Mouse (Mus musculus) hindbrain, postnatal 0 days (tissue): ENCODE data around the gene Tmem141. TPM values are rescaled to one million over a fixed set of nuclear protein-coding genes. Genes with fewer than 3 reads are reported as not detected.

Source experiments
- ATAC-seq: fragments of 200-750 bp; cut with Nextera tagmentation; 2 replicates; pipeline ENCODE4 v1.8.0; 2017; ENCODE audit warnings: mild to moderate bottlenecking, moderate TSS enrichment, moderate library complexity
- DNase-seq: peaks from one replicate; pipeline ENCODE4 v3.0.0-alpha.2; 2015; ENCODE audit warnings: low spot score
- H3K27ac ChIP-seq: fragments of 300-500 bp; sonication (generic); 2 replicates; pipeline ENCODE4 v1.5.1; 2014; ENCODE audit warnings: mild to moderate bottlenecking
- H3K27me3 ChIP-seq: fragments of 300-500 bp; sonication (generic); 2 replicates; pipeline ENCODE4 v1.6.1; 2014; ENCODE audit warnings: low read length, mixed read lengths; ENCODE audit not compliant: insufficient read depth
- H3K36me3 ChIP-seq: fragments of 300-500 bp; sonication (generic); 2 replicates; pipeline ENCODE4 v1.6.1; 2014; ENCODE audit warnings: low read length, mixed read lengths; ENCODE audit not compliant: insufficient read depth
- H3K4me1 ChIP-seq: fragments of 300-500 bp; sonication (generic); 2 replicates; pipeline ENCODE4 v1.6.1; 2014; ENCODE audit warnings: antibody characterized with exemption, low read length, mixed read lengths; ENCODE audit not compliant: insufficient read depth
- H3K4me2 ChIP-seq: fragments of 300-500 bp; sonication (generic); 2 replicates; pipeline ENCODE4 v1.6.1; 2014; ENCODE audit warnings: low read depth, mild to moderate bottlenecking, low read length, moderate library complexity, mixed read lengths
- H3K4me3 ChIP-seq: fragments of 300-500 bp; sonication (generic); 2 replicates; pipeline ENCODE4 v1.5.1; 2014; ENCODE audit warnings: low read length
- H3K9ac ChIP-seq: fragments of 300-500 bp; sonication (generic); replicated peaks from 2 replicates; pipeline ENCODE4 v1.6.1; 2014; ENCODE audit warnings: mild to moderate bottlenecking, low read length, moderate library complexity, mixed read lengths
- H3K9me3 ChIP-seq: fragments of 300-500 bp; sonication (generic); 2 replicates; pipeline ENCODE4 v1.6.1; 2016; ENCODE audit warnings: low read length, mixed read lengths
- CTCF ChIP-seq: IDR thresholded peaks from 2 replicates; pipeline ENCODE4 v1.5.1; 2016; ENCODE audit warnings: antibody characterized with exemption, control low read depth, low read depth
- WGBS: fragments of 180-500 bp; shearing (Covaris S2); extraction: QIAGEN DNeasy Blood & Tissue Kit; methylation state at CpG from one replicate; pipeline ENCODE4 v1.1.7; 2014; 5-methylcytosine and 5-hydroxymethylcytosine counted together
- polyA plus RNA-seq: library from polyadenylated mRNA; unstranded; fragments of >200 nt; fragmentation: Nextera tagmentation; extraction: Ambion mirVana; gene quantifications from 2 replicates; pipeline ENCODE4 v1.2.1, GENCODE M21; 2015
- total RNA-seq: library from RNA; depleted of rRNA; stranded (reverse); fragments of >200 nt; gene quantifications from 2 replicates; pipeline ENCODE4 v1.2.3, GENCODE M21; 2014; rRNA removed

Gene Tmem141
- total and polyA plus RNA-seq, 2 experiments from 2014 or later = 52.0 to 59.8 TPM

DNA sequence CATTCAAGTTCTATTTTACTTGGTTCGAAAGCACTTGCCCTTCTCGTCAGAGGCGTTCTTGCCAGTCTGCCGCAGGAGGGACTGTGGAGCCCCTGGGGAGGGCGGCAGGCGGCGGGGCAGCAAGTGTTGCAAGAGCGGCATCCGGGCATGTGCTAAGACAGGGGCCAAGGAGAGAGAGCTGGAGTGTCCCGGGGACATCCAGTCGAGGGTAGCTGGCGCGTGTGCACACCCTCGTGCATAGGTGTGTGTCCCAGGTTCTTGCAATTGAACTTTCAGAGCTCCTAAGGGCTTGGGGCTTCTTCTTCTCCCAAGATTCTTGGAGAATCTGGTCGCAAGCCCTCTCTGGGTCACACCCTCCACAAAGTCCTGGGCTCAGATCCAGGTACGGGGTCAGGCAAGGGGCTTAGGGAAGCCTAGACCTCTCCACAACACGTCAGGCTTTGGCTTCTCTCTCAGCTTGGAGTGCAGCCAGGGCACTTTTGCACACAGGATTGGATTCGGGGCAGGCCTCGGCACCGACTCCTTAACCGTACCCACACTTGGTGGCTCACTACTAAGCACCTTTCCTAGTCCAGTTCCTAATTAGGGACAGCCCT, 46.3 kb downstream of the Tmem141 start:
- no peak for TF ChIP-seq CTCF
- H3K9ac ChIP-seq = peak overlapping the region; percentile 48
- H3K4me1 ChIP-seq = peaks cover 26% of the 10 kb centered on the region
- peaks cover 9% of the 10 kb centered on the region; the same call in 1 of the 2 replicates for H3K36me3 ChIP-seq
- H3K27me3 ChIP-seq = peaks cover 38% of the 10 kb centered on the region
- 11% methylated on average over 21 of the region's 21 CpGs for WGBS
- H3K27ac ChIP-seq = peak overlapping the region; percentile 86; the same call in 1 of the 2 replicates
- peak overlapping the region; percentile 92 for H3K4me2 ChIP-seq
- no peak for ATAC-seq
- peak overlapping the region; percentile 56 for H3K4me3 ChIP-seq
- DNase-seq = peak; percentile 50
- H3K9me3 ChIP-seq = no peaks in the 10 kb centered on the region

DNA sequence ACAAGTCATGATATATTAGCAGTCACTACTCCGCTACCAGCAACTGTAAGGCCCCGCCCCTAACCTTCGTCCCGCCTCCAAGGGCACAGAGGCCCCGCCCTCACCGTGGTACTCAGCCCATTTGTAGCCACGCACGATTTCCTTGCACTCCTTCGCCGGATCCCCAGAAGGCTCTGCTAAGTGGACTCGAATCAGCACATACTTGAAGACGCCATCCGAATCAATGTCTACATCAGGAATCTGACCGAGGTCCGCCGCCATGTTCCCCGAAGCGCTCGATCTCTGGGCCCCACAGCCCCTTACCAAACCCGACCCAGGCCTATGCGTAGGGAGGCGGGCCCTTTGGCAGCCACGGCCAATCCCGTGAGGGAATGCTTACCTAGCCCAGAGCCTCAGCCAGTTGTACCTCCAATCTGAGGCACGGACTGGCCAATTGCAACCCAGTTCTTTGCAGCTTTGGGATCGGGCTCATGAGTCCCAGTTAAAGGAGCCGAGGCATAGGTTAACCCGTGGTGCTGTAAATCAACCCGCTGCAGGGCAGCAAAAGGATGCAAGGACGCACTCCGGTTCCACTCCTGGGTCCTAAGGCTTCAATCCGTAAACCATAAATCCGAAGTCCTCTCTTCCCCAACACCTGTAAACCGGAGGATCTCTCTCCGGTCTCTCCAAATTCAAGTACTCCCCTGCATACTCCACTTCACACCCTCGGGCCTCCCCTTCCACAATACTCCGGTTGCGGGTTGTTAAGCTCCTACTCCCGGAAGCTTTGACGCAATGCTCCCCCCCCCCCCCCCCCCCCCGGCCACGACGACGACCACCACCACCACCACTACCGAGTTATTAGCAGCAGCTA, 47.0 kb downstream of the Tmem141 start, which contains the start of the genes Mamdc4 and Phpt1:
Mamdc4 (minus strand) TSS at position 267 of the 853 bp plus-strand sequence.
Phpt1 (minus strand) TSS at position 646 of the 853 bp plus-strand sequence.
- peak within 1 kb of the TSS; percentile 86 for H3K27ac ChIP-seq
- WGBS = under 1% methylated on average over 44 of the region's 45 CpGs
- peak; percentile 99 for DNase-seq
- peaks cover 20% of the 10 kb centered on the region for H3K4me1 ChIP-seq
- H3K4me3 ChIP-seq = peak within 1 kb of the TSS; percentile 56
- peak within 1 kb of the TSS; percentile 67 for H3K9ac ChIP-seq
- peak; percentile 98 for ATAC-seq
- H3K36me3 ChIP-seq = peaks cover 9% of the 10 kb centered on the region; the same call in 1 of the 2 replicates
- peak within 1 kb of the TSS; percentile 92 for H3K4me2 ChIP-seq
- H3K27me3 ChIP-seq = peaks cover 35% of the 10 kb centered on the region
- no peak for TF ChIP-seq CTCF
- no peaks in the 10 kb centered on the region for H3K9me3 ChIP-seq

DNA sequence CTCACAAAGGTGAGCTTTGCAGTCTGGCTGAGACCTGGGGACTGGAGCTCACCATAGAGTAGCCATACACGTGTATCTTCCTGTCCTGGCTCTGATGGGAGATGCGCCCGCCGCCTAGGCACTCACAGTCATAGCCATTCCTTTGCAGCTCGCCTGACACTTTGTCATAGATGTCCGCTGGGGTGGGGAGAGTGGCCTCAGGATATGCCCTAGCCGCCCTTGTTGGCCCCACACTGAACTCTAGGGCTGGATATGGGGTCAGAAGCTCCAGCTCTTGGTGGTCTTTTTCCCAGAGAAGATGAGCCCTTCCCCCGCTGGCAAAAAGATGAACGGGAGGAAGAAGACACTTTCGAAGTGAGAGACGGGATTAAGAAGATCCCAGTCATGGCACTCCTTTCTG, 47.7 kb downstream of the Tmem141 start:
- H3K4me1 ChIP-seq = peaks cover 17% of the 10 kb centered on the region
- H3K27ac ChIP-seq = peak overlapping the region; percentile 86
- DNase-seq (no peak), ATAC-seq (no peak)
- TF ChIP-seq CTCF = no peak
- 15% methylated on average over 11 of the region's 11 CpGs for WGBS
- no peaks in the 10 kb centered on the region for H3K9me3 ChIP-seq
- peak overlapping the region; percentile 92 for H3K4me2 ChIP-seq
- peaks cover 9% of the 10 kb centered on the region; the same call in 1 of the 2 replicates for H3K36me3 ChIP-seq
- peak overlapping the region; percentile 56 for H3K4me3 ChIP-seq
- H3K9ac ChIP-seq = peak overlapping the region; percentile 67
- H3K27me3 ChIP-seq = peaks cover 28% of the 10 kb centered on the region

DNA sequence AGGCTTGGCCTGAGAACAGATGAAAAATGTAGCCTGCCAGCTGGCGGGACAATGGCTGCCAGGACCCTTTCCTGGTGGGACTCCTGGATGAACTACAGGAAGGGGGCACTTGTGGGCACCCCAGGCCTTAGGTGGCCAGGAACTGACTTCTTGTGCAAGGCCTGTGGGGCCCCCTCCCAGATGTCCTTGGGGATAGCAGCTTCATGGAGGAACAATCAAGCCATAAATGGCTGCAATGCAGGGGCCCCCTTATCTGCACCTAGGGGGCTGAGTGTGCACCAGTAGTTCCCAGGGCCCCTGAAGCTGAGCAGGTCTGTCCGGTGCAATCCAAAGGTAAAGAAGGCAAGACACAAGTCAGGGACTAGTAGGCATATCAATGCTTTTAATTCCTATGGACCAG, 48.7 kb downstream of the Tmem141 start:
- H3K4me3 ChIP-seq = no peak overlapping the region
- no peak overlapping the region for H3K27ac ChIP-seq
- no peak for TF ChIP-seq CTCF
- H3K9ac ChIP-seq = 0 out of 2 replicates have a peak overlapping the region, but pooled peaks have one; percentile 31
- H3K4me1 ChIP-seq = peaks cover 17% of the 10 kb centered on the region
- WGBS = 96% methylated on average over 2 of the region's 2 CpGs
- no peak for ATAC-seq
- no peak for DNase-seq
- peak overlapping the region; percentile 92 for H3K4me2 ChIP-seq
- H3K27me3 ChIP-seq = peaks cover 17% of the 10 kb centered on the region
- no peaks in the 10 kb centered on the region for H3K9me3 ChIP-seq
- H3K36me3 ChIP-seq = peaks cover 5% of the 10 kb centered on the region; the same call in 1 of the 2 replicates

DNA sequence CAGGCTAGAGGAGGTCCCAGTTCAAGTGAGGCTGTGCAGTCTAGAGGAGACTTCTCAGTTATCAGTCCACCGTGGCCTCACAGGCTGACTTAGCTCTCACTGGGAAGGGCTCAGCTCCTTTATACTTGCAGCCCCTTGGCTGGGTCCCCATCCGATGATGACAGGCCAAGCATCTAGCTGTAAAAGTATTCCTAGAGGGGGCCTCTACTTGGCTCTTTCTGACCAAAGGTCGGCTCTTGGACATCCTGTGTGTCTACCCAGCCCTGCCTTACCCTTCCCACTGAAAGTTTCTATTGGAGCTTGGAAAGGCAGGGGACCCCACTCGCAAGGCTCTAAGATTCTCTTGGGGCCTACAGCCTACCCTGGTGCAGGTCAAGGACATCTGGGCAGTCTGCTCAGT, 50.6 kb downstream of the Tmem141 start:
- no peak for ATAC-seq
- 0 out of 2 replicates have a peak overlapping the region, but pooled peaks have one; percentile 5 for H3K9ac ChIP-seq
- DNase-seq = no peak
- 0 out of 2 replicates have a peak, but pooled peaks cover 2% of the 10 kb centered on the region for H3K27me3 ChIP-seq
- no peak overlapping the region for H3K27ac ChIP-seq
- H3K4me2 ChIP-seq = no peak overlapping the region
- H3K9me3 ChIP-seq = no peaks in the 10 kb centered on the region
- TF ChIP-seq CTCF = no peak
- H3K4me3 ChIP-seq = no peak overlapping the region
- H3K4me1 ChIP-seq = peaks cover 17% of the 10 kb centered on the region
- WGBS = 93% methylated on average over 4 of the region's 4 CpGs
- H3K36me3 ChIP-seq = no peaks in the 10 kb centered on the region

Other genes starting within 250 kb of the Tmem141 start
Only the 30 nearest of the 33 such genes appear.
- gene Npdc1, start 222.7 kb downstream of the Tmem141 start, total RNA-seq = 249 and 289 TPM in 2 replicates
- gene Npdc1, start 222.7 kb downstream of the Tmem141 start, polyA plus RNA-seq = 416 and 422 TPM in 2 replicates
- gene Fut7, start 198.7 kb downstream of the Tmem141 start, total RNA-seq = 1.0 TPM in 1 of 2 replicates, not detected in the other
- gene Fut7, start 198.7 kb downstream of the Tmem141 start, polyA plus RNA-seq = 0.18 and 0.20 TPM in 2 replicates
- 84.6 and 94.9 TPM in 2 replicates for gene Abca2, start 193.3 kb downstream of the Tmem141 start, total RNA-seq
- gene Abca2, start 193.3 kb downstream of the Tmem141 start, polyA plus RNA-seq = 10.7 and 12.5 TPM in 2 replicates
- gene Clic3, start 165.2 kb downstream of the Tmem141 start, total RNA-seq = 0.97 and 3.9 TPM in 2 replicates
- gene Clic3, start 165.2 kb downstream of the Tmem141 start, polyA plus RNA-seq = 4.1 and 4.8 TPM in 2 replicates
- 183 and 187 TPM in 2 replicates for gene Paxx, start 160.9 kb downstream of the Tmem141 start, total RNA-seq
- 141 and 145 TPM in 2 replicates for gene Paxx, start 160.9 kb downstream of the Tmem141 start, polyA plus RNA-seq
- 1,517 and 2,498 TPM in 2 replicates for gene Ptgds, start 152.0 kb downstream of the Tmem141 start, total RNA-seq
- 2,872 and 3,193 TPM in 2 replicates for gene Ptgds, start 152.0 kb downstream of the Tmem141 start, polyA plus RNA-seq
- not detected in 2 replicates for gene Lcn12, start 128.1 kb downstream of the Tmem141 start, total RNA-seq
- gene Lcn12, start 128.1 kb downstream of the Tmem141 start, polyA plus RNA-seq = not detected in 2 replicates
- gene Fbxw5, start 121.3 kb downstream of the Tmem141 start, total RNA-seq = 140 and 175 TPM in 2 replicates
- gene Fbxw5, start 121.3 kb downstream of the Tmem141 start, polyA plus RNA-seq = 93.4 and 102 TPM in 2 replicates
- 0.58 and 0.68 TPM in 2 replicates for gene C8g, start 120.3 kb downstream of the Tmem141 start, total RNA-seq
- 6.5 and 8.0 TPM in 2 replicates for gene C8g, start 120.3 kb downstream of the Tmem141 start, polyA plus RNA-seq
- 10.0 and 11.4 TPM in 2 replicates for gene Traf2, start 75.1 kb downstream of the Tmem141 start, total RNA-seq
- 9.2 and 9.3 TPM in 2 replicates for gene Traf2, start 75.1 kb downstream of the Tmem141 start, polyA plus RNA-seq
- 159 and 274 TPM in 2 replicates for gene Edf1, start 64.2 kb downstream of the Tmem141 start, total RNA-seq
- 394 and 413 TPM in 2 replicates for gene Edf1, start 64.2 kb downstream of the Tmem141 start, polyA plus RNA-seq
- gene Mamdc4, start 47.2 kb downstream of the Tmem141 start, total RNA-seq = 1.2 and 2.5 TPM in 2 replicates
- 1.2 and 2.0 TPM in 2 replicates for gene Mamdc4, start 47.2 kb downstream of the Tmem141 start, polyA plus RNA-seq
- 35.4 and 48.2 TPM in 2 replicates for gene Phpt1, start 46.8 kb downstream of the Tmem141 start, total RNA-seq
- 232 and 242 TPM in 2 replicates for gene Phpt1, start 46.8 kb downstream of the Tmem141 start, polyA plus RNA-seq
- gene Ajm1, start 40.2 kb downstream of the Tmem141 start, total RNA-seq = 22.4 and 29.1 TPM in 2 replicates
- gene Ajm1, start 40.2 kb downstream of the Tmem141 start, polyA plus RNA-seq = 18.8 and 19.8 TPM in 2 replicates
- gene Rabl6, start 13.5 kb downstream of the Tmem141 start, total RNA-seq = 71.8 and 74.9 TPM in 2 replicates
- 53.0 and 62.4 TPM in 2 replicates for gene Rabl6, start 13.5 kb downstream of the Tmem141 start, polyA plus RNA-seq
- not detected in 2 replicates for gene Ccdc183, start 4.3 kb downstream of the Tmem141 start, total RNA-seq
- gene Ccdc183, start 4.3 kb downstream of the Tmem141 start, polyA plus RNA-seq = 0.35 and 0.48 TPM in 2 replicates
- gene Fcna, start 6.0 kb upstream of the Tmem141 start, total RNA-seq = 2.2 and 2.7 TPM in 2 replicates
- gene Fcna, start 6.0 kb upstream of the Tmem141 start, polyA plus RNA-seq = 3.7 and 4.3 TPM in 2 replicates
- not detected in 2 replicates for gene Lcn8, start 31.1 kb upstream of the Tmem141 start, total RNA-seq
- gene Lcn8, start 31.1 kb upstream of the Tmem141 start, polyA plus RNA-seq = not detected in 2 replicates
- not detected in 2 replicates for gene Lcn5, start 35.9 kb upstream of the Tmem141 start, total RNA-seq
- not detected in 2 replicates for gene Lcn5, start 35.9 kb upstream of the Tmem141 start, polyA plus RNA-seq
- not detected in 2 replicates for gene Lcn6, start 54.8 kb upstream of the Tmem141 start, total RNA-seq
- gene Lcn6, start 54.8 kb upstream of the Tmem141 start, polyA plus RNA-seq = not detected in 2 replicates
- not detected in 2 replicates for gene Lcn10, start 60.7 kb upstream of the Tmem141 start, total RNA-seq
- not detected in 2 replicates for gene Lcn10, start 60.7 kb upstream of the Tmem141 start, polyA plus RNA-seq
- gene Obp2a, start 78.0 kb upstream of the Tmem141 start, total RNA-seq = not detected in 2 replicates
- gene Obp2a, start 78.0 kb upstream of the Tmem141 start, polyA plus RNA-seq = not detected in 2 replicates
- 90.3 and 92.6 TPM in 2 replicates for gene Bmyc, start 84.7 kb upstream of the Tmem141 start, total RNA-seq
- 206 and 219 TPM in 2 replicates for gene Bmyc, start 84.7 kb upstream of the Tmem141 start, polyA plus RNA-seq
- gene Obp2b, start 115.0 kb upstream of the Tmem141 start, total RNA-seq = not detected in 2 replicates
- not detected in 2 replicates for gene Obp2b, start 115.0 kb upstream of the Tmem141 start, polyA plus RNA-seq
- not detected in 2 replicates for gene Lcn3, start 143.6 kb upstream of the Tmem141 start, total RNA-seq
- gene Lcn3, start 143.6 kb upstream of the Tmem141 start, polyA plus RNA-seq = not detected in 2 replicates
- gene Lcn11, start 155.0 kb upstream of the Tmem141 start, total RNA-seq = not detected in 2 replicates
- gene Lcn11, start 155.0 kb upstream of the Tmem141 start, polyA plus RNA-seq = not detected in 2 replicates
- not detected in 2 replicates for gene Gm13539, start 160.3 kb upstream of the Tmem141 start, total RNA-seq
- not detected in 2 replicates for gene Gm13539, start 160.3 kb upstream of the Tmem141 start, polyA plus RNA-seq
- gene Glt6d1, start 193.8 kb upstream of the Tmem141 start, total RNA-seq = not detected in 2 replicates
- gene Glt6d1, start 193.8 kb upstream of the Tmem141 start, polyA plus RNA-seq = not detected in 2 replicates
- gene Lcn9, start 201.1 kb upstream of the Tmem141 start, total RNA-seq = not detected in 2 replicates
- gene Lcn9, start 201.1 kb upstream of the Tmem141 start, polyA plus RNA-seq = not detected in 2 replicates
- gene Sohlh1, start 225.2 kb upstream of the Tmem141 start, total RNA-seq = not detected in 2 replicates
- gene Sohlh1, start 225.2 kb upstream of the Tmem141 start, polyA plus RNA-seq = not detected in 2 replicates